Mouse (Mus musculus): Measurements from ENCODE around the gene Xpnpep2.
A peak's percentile ranks its signal among the peaks of the same experiment; 100 is the strongest.

The Xpnpep2 gene

GRCm38 (mm10) chrX:48108394-48109315 lies at the start of gene Xpnpep2:
TSS of gene Xpnpep2 (plus strand) at chrX:48108725.
- DNase-seq (ENCODE audit: low spot score): no peak

GRCm38 (mm10) chrX:48062481-48062880 lies 46.0 kb upstream of the Xpnpep2 start:
- no peak for DNase-seq (ENCODE audit: low spot score)

GRCm38 (mm10) chrX:48064166-48064853 lies 44.2 kb upstream of the Xpnpep2 start:
- DNase-seq (ENCODE audit: low spot score): no peak

GRCm38 (mm10) chrX:48066891-48067290 lies 41.6 kb upstream of the Xpnpep2 start:
- DNase-seq (ENCODE audit: low spot score): no peak

GRCm38 (mm10) chrX:48071961-48072360 lies 36.6 kb upstream of the Xpnpep2 start:
- no peak for DNase-seq (ENCODE audit: low spot score)

- no peak for DNase-seq (ENCODE audit: low spot score)
Measured at GRCm38 (mm10) chrX:48072401-48072800, 36.1 kb upstream of the Xpnpep2 start.

GRCm38 (mm10) chrX:48074691-48075090 lies 33.8 kb upstream of the Xpnpep2 start:
- DNase-seq (ENCODE audit: low spot score): no peak

- no peak for DNase-seq (ENCODE audit: low spot score)
Measured at GRCm38 (mm10) chrX:48076806-48077425, 31.6 kb upstream of the Xpnpep2 start.

- DNase-seq (ENCODE audit: low spot score): no peak
Measured at GRCm38 (mm10) chrX:48082364-48082763, 26.2 kb upstream of the Xpnpep2 start.

- DNase-seq (ENCODE audit: low spot score): no peak
Measured at GRCm38 (mm10) chrX:48092129-48092528, 16.4 kb upstream of the Xpnpep2 start.

- DNase-seq (ENCODE audit: low spot score): no peak
Measured at GRCm38 (mm10) chrX:48093555-48093954, 15.0 kb upstream of the Xpnpep2 start.

- peak; percentile 31 for DNase-seq (ENCODE audit: low spot score)
Measured at GRCm38 (mm10) chrX:48094658-48095057, 13.9 kb upstream of the Xpnpep2 start.

- no peak for DNase-seq (ENCODE audit: low spot score)
Measured at GRCm38 (mm10) chrX:48096580-48096979, 11.9 kb upstream of the Xpnpep2 start.

- no peak for DNase-seq (ENCODE audit: low spot score)
Measured at GRCm38 (mm10) chrX:48098470-48099129, 9.9 kb upstream of the Xpnpep2 start.

GRCm38 (mm10) chrX:48099871-48100270 lies 8.7 kb upstream of the Xpnpep2 start:
- DNase-seq (ENCODE audit: low spot score): no peak

- DNase-seq (ENCODE audit: low spot score): no peak
Measured at GRCm38 (mm10) chrX:48103256-48103655, 5.3 kb upstream of the Xpnpep2 start.

GRCm38 (mm10) chrX:48104736-48105441 lies 3.6 kb upstream of the Xpnpep2 start:
- no peak for DNase-seq (ENCODE audit: low spot score)

GRCm38 (mm10) chrX:48106226-48106625 lies 2.3 kb upstream of the Xpnpep2 start:
- DNase-seq (ENCODE audit: low spot score): no peak

- DNase-seq (ENCODE audit: low spot score): no peak
Measured at GRCm38 (mm10) chrX:48109316-48109655, 761 bp downstream of the Xpnpep2 start.

- DNase-seq (ENCODE audit: low spot score): no peak
Measured at GRCm38 (mm10) chrX:48119294-48119693, 10.8 kb downstream of the Xpnpep2 start.
